Mouse (Mus musculus): ENCODE measurements around the gene Kat5. TPM values are rescaled to one million over a fixed set of nuclear protein-coding genes. Genes with fewer than 3 reads are reported as not detected.

Kat5 gene
- total RNA-seq, 2 experiments from 2014 or later, result 20.5 to 31.3 TPM

Other genes with a start within 250 kb of the Kat5 start
- 10 to 100 TPM; 18.8 to 19.7 TPM for gene Eif1ad, start 243.5 kb downstream of the Kat5 start, total RNA-seq (2021)
- 100 to 1,000 TPM; 121 to 125 TPM for gene Banf1, start 243.1 kb downstream of the Kat5 start, total RNA-seq (2021)
- 10 to 100 TPM; 47.8 to 48.1 TPM for gene Sart1, start 221.5 kb downstream of the Kat5 start, total RNA-seq (2021)
- under 1 TPM in 1 of 2 experiments, not detected in 1; 0.59 TPM for gene Tsga10ip, start 207.7 kb downstream of the Kat5 start, total RNA-seq (2021)
- gene Drap1, start 185.3 kb downstream of the Kat5 start, total RNA-seq (2021), result 100 to 1,000 TPM; 301 to 320 TPM
- 10 to 100 TPM; 32.1 to 38.3 TPM for gene AI837181, start 185.1 kb downstream of the Kat5 start, total RNA-seq (2021)
- not detected for gene Fosl1, start 162.7 kb downstream of the Kat5 start, total RNA-seq (2021)
- gene Ccdc85b, start 152.3 kb downstream of the Kat5 start, total RNA-seq (2021), result 1 to 10 TPM; 6.0 to 6.7 TPM
- gene Fibp, start 149.6 kb downstream of the Kat5 start, total RNA-seq (2021), result 10 to 100 TPM; 50.9 to 54.3 TPM
- 1 to 10 TPM in 1 of 2 experiments, under 1 TPM in 1; 0.25 to 1.5 TPM for gene Ctsw, start 141.7 kb downstream of the Kat5 start, total RNA-seq (2021)
- 1 to 10 TPM; 7.2 to 7.9 TPM for gene Efemp2, start 136.3 kb downstream of the Kat5 start, total RNA-seq (2021)
- 10 to 100 TPM; 16.9 to 24.2 TPM for gene Mus81, start 121.8 kb downstream of the Kat5 start, total RNA-seq (2021)
- 100 to 1,000 TPM; 184 to 211 TPM for gene Cfl1, start 119.8 kb downstream of the Kat5 start, total RNA-seq (2021)
- gene 1700020D05Rik, start 106.5 kb downstream of the Kat5 start, total RNA-seq (2021), result under 1 TPM; 0.35 to 0.57 TPM
- 1 to 10 TPM; 4.2 to 4.3 TPM for gene Snx32, start 99.7 kb downstream of the Kat5 start, total RNA-seq (2021)
- gene Ovol1, start 49.6 kb downstream of the Kat5 start, total RNA-seq (2021), result not detected
- gene Ap5b1, start 42.2 kb downstream of the Kat5 start, total RNA-seq (2021), result 1 to 10 TPM; 2.8 to 4.3 TPM
- gene Rnaseh2c, start 8.4 kb downstream of the Kat5 start, total RNA-seq (2021), result 10 to 100 TPM; 56.5 to 59.3 TPM
- gene Rela, start 27.2 kb upstream of the Kat5 start, total RNA-seq (2021), result 10 to 100 TPM; 25.4 to 30.2 TPM
- gene Sipa1, start 53.5 kb upstream of the Kat5 start, total RNA-seq (2021), result 10 to 100 TPM; 20.3 to 24.1 TPM
- gene Map3k11, start 78.5 kb upstream of the Kat5 start, total RNA-seq (2021), result 10 to 100 TPM; 21.5 to 25.2 TPM
- gene Pcnx3, start 78.7 kb upstream of the Kat5 start, total RNA-seq (2021), result 10 to 100 TPM; 17.3 to 18.4 TPM
- gene Kcnk7, start 94.1 kb upstream of the Kat5 start, total RNA-seq (2021), result not detected
- gene Ehbp1l1, start 116.1 kb upstream of the Kat5 start, total RNA-seq (2021), result 100 to 1,000 TPM; 134 to 144 TPM
- gene Fam89b, start 119.4 kb upstream of the Kat5 start, total RNA-seq (2021), result 10 to 100 TPM; 21.6 to 26.0 TPM
- 10 to 100 TPM; 30.4 to 35.5 TPM for gene Ltbp3, start 130.7 kb upstream of the Kat5 start, total RNA-seq (2021)
- gene Scyl1, start 161.2 kb upstream of the Kat5 start, total RNA-seq (2021), result 10 to 100 TPM; 55.1 to 67.8 TPM